Mouse (Mus musculus) yolk sac, embryonic 10.5 days (tissue): ENCODE results near the gene Ntrk3.

Source experiments
- DNase-seq: peaks from one replicate; pipeline ENCODE4 v3.0.0-alpha.2; 2017; ENCODE audit warnings: low spot score

The Ntrk3 gene

GRCm38 (mm10) chr7:78443373-78444036, 294.3 kb downstream of the Ntrk3 start:
- DNase-seq, result no peak

- DNase-seq, result no peak
Measured at GRCm38 (mm10) chr7:78441706-78442105, 296.1 kb downstream of the Ntrk3 start.

DNA sequence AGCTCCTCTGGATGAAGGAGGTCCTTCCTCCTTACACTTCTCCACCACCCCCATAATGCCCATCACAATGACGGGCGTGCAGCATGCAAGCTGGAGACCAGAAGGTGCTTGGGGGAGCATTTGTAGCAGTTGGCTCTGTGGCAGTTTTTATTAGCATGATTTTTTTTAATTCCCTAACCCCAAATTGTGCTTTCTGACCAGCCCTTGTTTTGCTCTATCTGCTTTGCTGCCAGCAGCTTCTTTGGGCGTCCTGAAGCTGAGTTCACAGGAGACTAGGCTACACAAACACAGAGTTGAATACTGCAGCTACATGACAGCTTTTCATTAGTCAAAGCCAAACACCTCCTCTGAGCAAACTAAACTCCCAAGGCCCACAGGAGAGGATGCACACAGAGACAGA, 296.9 kb downstream of the Ntrk3 start:
- DNase-seq, result no peak

DNA sequence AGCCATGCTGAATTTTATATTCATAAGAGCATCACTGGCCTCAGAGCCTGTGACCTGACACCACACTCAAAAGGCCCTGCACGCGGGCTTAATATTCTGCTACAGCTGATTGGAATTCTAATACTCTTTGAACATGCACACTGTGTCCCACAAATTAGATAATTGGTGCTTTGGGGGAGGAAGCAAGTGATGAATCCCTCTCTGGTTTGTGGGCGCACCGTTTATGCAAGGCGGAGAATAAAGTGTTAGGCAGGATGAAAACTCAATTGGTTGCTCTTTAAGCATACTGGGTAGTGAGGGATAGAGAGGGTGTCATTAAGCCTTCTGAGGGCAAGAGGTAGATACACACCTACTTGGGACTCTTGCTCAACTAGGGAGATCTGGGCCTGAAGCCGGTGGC, 297.3 kb downstream of the Ntrk3 start:
- DNase-seq, result no peak

- DNase-seq, result no peak
Measured at GRCm38 (mm10) chr7:78439361-78440120, 298.3 kb downstream of the Ntrk3 start.

GRCm38 (mm10) chr7:78433617-78434144, 304.1 kb downstream of the Ntrk3 start:
- DNase-seq, result no peak

GRCm38 (mm10) chr7:78431611-78432010, 306.2 kb downstream of the Ntrk3 start:
- no peak for DNase-seq

DNA sequence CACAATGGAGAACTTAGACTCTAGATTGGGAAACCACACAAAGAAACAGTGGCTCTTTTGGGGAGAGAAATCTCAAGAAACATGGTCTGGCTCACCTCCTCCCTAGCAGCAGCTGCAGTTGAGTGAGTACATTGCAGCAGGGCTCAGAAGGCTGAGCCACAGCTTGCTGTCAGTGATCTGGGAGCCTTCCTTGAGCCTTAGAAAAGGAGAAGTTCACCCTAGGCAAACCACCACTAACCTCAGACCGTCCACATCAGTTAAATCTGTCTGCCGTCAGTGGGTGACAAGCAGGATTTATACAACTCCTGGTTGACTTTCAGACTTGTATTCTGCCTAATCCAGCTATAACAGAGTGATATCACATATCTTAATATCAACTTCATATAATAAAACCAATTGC, 325.6 kb downstream of the Ntrk3 start:
- no peak for DNase-seq

GRCm38 (mm10) chr7:78409970-78410369, 327.8 kb downstream of the Ntrk3 start:
- DNase-seq, result no peak

- DNase-seq, result no peak
Measured at GRCm38 (mm10) chr7:78406641-78407291, 331.0 kb downstream of the Ntrk3 start.

GRCm38 (mm10) chr7:78404481-78404880, 333.3 kb downstream of the Ntrk3 start:
- DNase-seq, result no peak

DNA sequence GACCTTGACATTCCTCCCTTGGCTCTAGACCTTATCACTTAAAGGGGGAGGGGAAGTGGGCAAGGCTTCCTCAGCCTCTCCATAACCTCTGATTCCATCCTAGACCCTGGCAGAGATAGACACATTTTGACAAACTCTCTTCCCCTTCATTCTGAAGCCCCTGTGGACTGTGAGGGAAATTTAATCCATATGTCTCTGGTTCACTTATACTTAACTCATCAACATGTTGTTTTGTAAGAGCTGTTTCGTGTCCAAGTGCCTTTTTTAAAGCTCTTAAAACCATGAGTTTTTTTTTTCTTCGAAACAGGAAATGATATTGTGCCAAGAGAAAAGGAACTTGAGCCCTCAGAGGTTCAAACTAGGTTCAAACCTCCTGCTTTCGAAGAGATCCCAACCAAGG, 335.3 kb downstream of the Ntrk3 start:
- no peak for DNase-seq

GRCm38 (mm10) chr7:78400219-78400618, 337.6 kb downstream of the Ntrk3 start:
- DNase-seq, result no peak

DNA sequence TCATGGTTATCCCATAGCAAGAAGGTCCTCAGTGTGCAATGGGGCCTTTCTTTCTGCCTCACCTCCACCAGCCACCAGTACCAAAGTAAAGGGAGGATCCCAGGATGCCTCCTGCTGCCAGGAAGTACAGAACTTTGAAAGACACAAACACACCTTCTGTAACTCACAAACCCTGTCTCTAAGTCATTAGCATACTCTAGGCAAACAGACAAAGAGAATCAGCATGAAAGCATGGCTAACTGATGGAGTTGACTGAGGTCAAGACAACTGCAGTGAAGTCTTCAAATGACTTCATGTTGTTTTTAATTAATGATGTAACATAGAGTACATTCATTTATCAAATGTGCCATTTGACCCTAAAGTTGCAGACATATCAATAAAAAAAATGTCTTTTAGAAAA, 339.4 kb downstream of the Ntrk3 start:
- DNase-seq, result no peak

DNA sequence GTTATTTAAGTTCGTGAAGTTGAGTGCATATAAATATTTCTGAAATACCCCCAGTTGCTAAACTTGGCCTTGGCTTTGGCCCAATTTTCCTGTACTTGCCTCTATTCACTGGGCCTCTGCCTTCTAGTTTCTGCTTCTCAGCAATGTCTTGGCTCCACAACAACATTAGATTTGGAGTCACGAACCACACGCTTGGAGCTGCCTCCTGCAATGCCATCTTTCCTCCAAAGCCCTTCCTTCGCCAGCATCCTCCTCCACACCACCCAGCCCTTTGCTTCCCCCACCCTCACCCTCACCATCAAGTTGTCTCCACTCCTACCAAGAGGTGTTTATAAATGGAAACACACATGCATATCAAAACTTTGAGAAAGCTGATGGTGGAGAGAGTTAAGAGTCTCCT, 340.6 kb downstream of the Ntrk3 start:
- DNase-seq, result no peak

DNA sequence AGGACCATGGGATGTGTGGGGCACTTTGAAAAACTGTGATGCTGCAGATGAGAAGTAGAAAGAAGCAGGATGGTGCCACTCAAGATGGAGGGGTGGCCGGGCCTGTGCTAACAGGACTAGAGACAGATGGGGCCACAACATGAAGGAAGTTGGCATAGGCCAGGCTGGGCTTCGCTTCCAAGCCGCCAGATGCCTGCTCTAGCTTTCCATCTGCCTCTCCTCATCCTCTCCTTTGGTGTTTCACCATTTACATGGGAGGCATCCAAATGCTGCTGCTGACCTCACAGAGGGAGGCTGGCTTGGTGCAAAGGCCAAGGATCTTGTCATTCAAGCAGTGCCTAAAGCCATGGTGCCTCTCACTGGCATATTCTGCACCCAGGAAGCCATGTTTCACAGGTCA, 347.8 kb downstream of the Ntrk3 start:
- no peak for DNase-seq

DNA sequence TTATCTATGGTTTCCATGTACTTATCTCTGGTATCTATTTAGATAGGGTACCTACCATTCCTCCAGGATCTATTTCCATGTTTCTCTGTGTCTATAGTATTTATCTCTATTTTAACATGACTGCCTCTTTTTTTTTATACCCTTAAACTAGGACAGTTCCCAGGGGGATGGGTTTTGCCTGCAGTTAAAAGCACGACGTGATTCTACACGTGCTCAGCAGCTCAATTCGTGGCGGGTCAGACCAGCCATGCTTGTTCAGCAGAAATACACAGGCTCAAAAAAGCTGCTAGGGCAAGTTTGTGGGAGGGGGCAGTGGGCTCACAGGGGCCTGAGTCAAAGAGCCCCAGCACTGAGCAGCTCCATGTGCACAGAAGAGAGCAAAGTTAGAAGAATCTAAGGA, 349.7 kb downstream of the Ntrk3 start:
- DNase-seq, result no peak

DNA sequence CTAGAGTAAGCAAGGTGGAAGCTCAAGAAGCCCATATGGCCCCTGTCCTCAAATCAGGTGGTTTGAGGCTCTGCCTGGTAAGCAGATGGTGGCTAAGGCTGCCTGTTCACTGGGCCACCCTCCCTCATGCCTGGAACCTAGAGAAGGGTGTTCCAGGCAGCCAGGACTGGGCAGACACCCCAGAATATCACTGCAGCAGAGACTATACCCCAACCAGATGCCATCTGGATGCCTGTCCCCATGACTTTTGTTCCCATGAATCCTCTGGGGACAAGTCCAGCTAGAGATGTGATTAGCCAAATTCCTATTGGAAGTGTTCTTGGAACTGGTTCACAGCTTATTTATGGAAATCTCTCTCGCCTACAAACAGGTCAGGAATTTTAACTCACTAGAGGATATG, 351.8 kb downstream of the Ntrk3 start:
- no peak for DNase-seq

GRCm38 (mm10) chr7:78384111-78384510, 353.7 kb downstream of the Ntrk3 start:
- DNase-seq, result no peak

GRCm38 (mm10) chr7:78382126-78382525, 355.7 kb downstream of the Ntrk3 start:
- no peak for DNase-seq

DNA sequence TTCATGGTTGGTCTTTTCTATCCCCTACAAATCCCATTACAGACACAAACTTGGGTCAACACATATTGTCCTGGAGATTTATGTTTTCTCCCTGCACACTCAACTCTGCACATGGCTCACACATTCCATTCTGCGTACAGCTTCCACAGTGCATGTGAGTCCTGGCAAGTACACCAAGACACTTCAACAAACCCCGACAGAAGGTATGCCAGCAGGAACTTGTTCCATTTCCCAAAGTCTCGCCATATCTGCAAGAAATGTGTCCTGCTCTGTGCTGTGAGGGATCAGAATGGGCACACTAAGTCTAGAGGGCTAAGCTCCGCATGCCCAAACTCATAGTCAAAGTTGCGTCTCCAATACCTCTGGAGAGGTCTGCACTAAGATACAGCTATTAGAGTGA, 358.0 kb downstream of the Ntrk3 start:
- DNase-seq, result no peak

DNA sequence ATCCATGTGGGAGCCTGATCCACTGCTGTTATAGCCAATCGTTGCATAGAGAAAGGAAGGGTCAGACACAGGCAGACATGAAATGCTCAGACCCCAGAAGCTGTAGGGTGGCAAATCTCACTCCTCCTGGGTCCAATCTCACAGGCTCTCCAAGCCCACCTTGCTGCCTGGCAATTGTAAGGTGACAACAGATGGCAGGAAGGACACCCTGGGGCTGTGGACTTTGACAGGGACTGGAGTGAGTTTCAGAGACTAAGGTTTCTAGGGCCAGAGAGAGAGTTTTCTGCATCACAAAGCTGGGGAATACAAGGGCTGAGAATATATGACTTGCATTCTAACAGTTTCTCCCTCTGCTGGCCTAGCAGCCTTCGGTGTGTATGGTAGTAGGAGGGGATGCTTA, 359.5 kb downstream of the Ntrk3 start:
- DNase-seq, result no peak

DNA sequence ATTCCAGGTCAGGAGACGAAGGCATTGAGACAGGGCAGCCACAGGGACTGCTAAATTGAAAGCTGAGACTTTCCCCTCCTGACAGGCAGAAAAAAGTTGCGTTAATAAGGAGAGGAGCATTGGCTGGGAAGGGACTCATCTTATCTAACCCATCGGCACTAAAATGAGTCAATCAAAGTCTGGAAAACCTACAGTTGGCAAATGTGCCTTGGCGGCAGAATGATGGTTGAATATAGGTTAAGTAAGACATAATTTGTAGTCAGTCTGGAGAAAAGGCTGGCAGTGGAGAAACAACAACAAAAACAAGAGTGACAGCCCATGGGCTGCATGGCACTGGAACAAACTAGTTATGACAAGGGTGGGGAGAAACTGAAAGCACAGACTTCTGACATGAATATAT, 360.9 kb downstream of the Ntrk3 start:
- no peak for DNase-seq
